Mouse (Mus musculus) liver, adult 2 months (tissue): Measurements from ENCODE around the gene Cnnm1. TPM values are rescaled to one million over a fixed set of nuclear protein-coding genes. Genes with fewer than 3 reads are reported as not detected.

Experiments used
- DNase-seq: peaks from one replicate; pipeline ENCODE4 v3.0.0-alpha.2; 2011; ENCODE audit warnings: low read depth, low spot score; ENCODE audit errors: extremely low read depth
- H3K27ac ChIP-seq: fragments of 200-500 bp; replicated peaks from 2 replicates; pipeline ENCODE4 v1.5.1; 2012; ENCODE audit warnings: low read depth, mild to moderate bottlenecking, control low read depth, inconsistent platforms, low read length; ENCODE audit not compliant: insufficient read depth
- H3K27me3 ChIP-seq: fragments of 200-500 bp; 2 replicates; pipeline ENCODE4 v1.6.1; 2012; ENCODE audit warnings: mild to moderate bottlenecking, moderate library complexity, low read length, inconsistent platforms; ENCODE audit not compliant: control insufficient read depth, insufficient read depth
- H3K36me3 ChIP-seq: fragments of 200-500 bp; 2 replicates; pipeline ENCODE4 v1.6.1; 2012; ENCODE audit warnings: low read length, inconsistent platforms; ENCODE audit not compliant: control insufficient read depth, insufficient read depth
- H3K4me1 ChIP-seq: fragments of 200-500 bp; 2 replicates; pipeline ENCODE4 v1.6.1; 2011; ENCODE audit warnings: low read length; ENCODE audit not compliant: control insufficient read depth, insufficient read depth
- H3K4me3 ChIP-seq: fragments of 200-500 bp; 2 replicates; pipeline ENCODE4 v1.5.1; 2011; ENCODE audit warnings: low read depth, mild to moderate bottlenecking, control low read depth, low read length, moderate library complexity; ENCODE audit not compliant: insufficient read depth
- H3K79me2 ChIP-seq: fragments of 200-500 bp; 2 replicates; pipeline ENCODE4 v1.6.1; 2012; ENCODE audit warnings: inconsistent platforms, mild to moderate bottlenecking, low read length, moderate library complexity; ENCODE audit not compliant: control insufficient read depth, insufficient read depth
- H3K9ac ChIP-seq: fragments of 200-500 bp; 2 replicates; pipeline ENCODE4 v1.6.1; 2012; ENCODE audit warnings: low read depth, mild to moderate bottlenecking, control low read depth, inconsistent platforms, low read length
- CTCF ChIP-seq: fragments of 200-500 bp; IDR thresholded peaks from 2 replicates; pipeline ENCODE4 v1.5.1; 2011; ENCODE audit warnings: low read depth, low read length, control low read depth
- POLR2A ChIP-seq: fragments of 200-500 bp; IDR thresholded peaks from 2 replicates; pipeline ENCODE4 v1.6.1; 2011; ENCODE audit warnings: low read length, control low read depth; ENCODE audit not compliant: insufficient read depth; ENCODE audit errors: extremely low read depth
- WGBS: fragments of 180-500 bp; shearing (Covaris S2); methylation state at CpG from one replicate; pipeline ENCODE4 v1.1.7; 2018; 5-methylcytosine and 5-hydroxymethylcytosine counted together
- polyA plus RNA-seq: library from polyadenylated mRNA; depleted of rRNA; stranded (reverse); fragments of >200 nt; gene quantifications from 2 replicates; pipeline ENCODE4 v1.2.3, GENCODE M21; 2012
- total RNA-seq: library from RNA; depleted of rRNA; stranded (reverse); fragments of >200 nt; gene quantifications from 2 replicates; pipeline ENCODE4 v1.2.3, GENCODE M21; 2014

Gene Cnnm1
- total and polyA plus RNA-seq, 2 experiments: 0.11 to 0.18 TPM

- no peak overlapping the region for H3K4me3 ChIP-seq
- H3K4me1 ChIP-seq: peaks cover 7% of the 10 kb centered on the region; the same call in 1 of the 2 replicates
- H3K79me2 ChIP-seq: no peaks in the 10 kb centered on the region
- WGBS: 89% methylated on average over 5 of the region's 5 CpGs
- TF ChIP-seq CTCF: no peak
- no peaks in the 10 kb centered on the region for H3K36me3 ChIP-seq
- H3K27ac ChIP-seq: no peak overlapping the region
- no peak overlapping the region for H3K9ac ChIP-seq
- DNase-seq: no peak
- H3K27me3 ChIP-seq: peaks cover 19% of the 10 kb centered on the region
These were observed 2.7 kb downstream of the Cnnm1 start for GRCm38 (mm10) chr19:43442906-43443305.

GRCm38 (mm10) chr19:43444636-43445205 lies 4.5 kb downstream of the Cnnm1 start:
- H3K27me3 ChIP-seq: peaks cover 19% of the 10 kb centered on the region
- no peak overlapping the region for H3K9ac ChIP-seq
- no peak overlapping the region for H3K27ac ChIP-seq
- no peaks in the 10 kb centered on the region for H3K79me2 ChIP-seq
- 84% methylated on average over 6 of the region's 6 CpGs for WGBS
- TF ChIP-seq CTCF: no peak
- no peak for TF ChIP-seq POLR2A
- no peaks in the 10 kb centered on the region for H3K36me3 ChIP-seq
- DNase-seq: no peak
- no peak overlapping the region for H3K4me3 ChIP-seq
- peaks cover 7% of the 10 kb centered on the region; the same call in 1 of the 2 replicates for H3K4me1 ChIP-seq

GRCm38 (mm10) chr19:43451563-43451962 lies 11.3 kb downstream of the Cnnm1 start:
- Histone ChIP-seq H3K4me1 (no peaks in the 10 kb centered on the region), H3K4me3 (no peak overlapping the region), H3K9ac (no peak overlapping the region), H3K36me3 (no peaks in the 10 kb centered on the region), H3K27ac (no peak overlapping the region), H3K79me2 (no peaks in the 10 kb centered on the region), H3K27me3 (no peaks in the 10 kb centered on the region)
- TF ChIP-seq POLR2A (no peak), CTCF (no peak)
- DNase-seq: no peak
- 88% methylated on average over 10 of the region's 10 CpGs for WGBS

- DNase-seq: no peak
These were observed 11.9 kb downstream of the Cnnm1 start for GRCm38 (mm10) chr19:43452176-43452575.

GRCm38 (mm10) chr19:43453025-43453424 lies 12.8 kb downstream of the Cnnm1 start:
- DNase-seq: no peak
- WGBS: 68% methylated on average over 4 of the region's 4 CpGs
- H3K27ac ChIP-seq: no peak overlapping the region

More at GRCm38 (mm10) chr19:43452176-43452575, 11.9 kb downstream of the Cnnm1 start:
- WGBS: 79% methylated on average over 5 of the region's 5 CpGs
- Histone ChIP-seq H3K9ac (no peak overlapping the region), H3K36me3 (no peaks in the 10 kb centered on the region), H3K4me1 (no peaks in the 10 kb centered on the region), H3K27ac (no peak overlapping the region), H3K79me2 (no peaks in the 10 kb centered on the region), H3K4me3 (no peak overlapping the region), H3K27me3 (no peaks in the 10 kb centered on the region)
- TF ChIP-seq POLR2A (no peak), CTCF (no peak)

GRCm38 (mm10) chr19:43459948-43460347 lies 19.7 kb downstream of the Cnnm1 start:
- no peaks in the 10 kb centered on the region for H3K36me3 ChIP-seq
- H3K27ac ChIP-seq: no peak overlapping the region
- no peak overlapping the region for H3K9ac ChIP-seq
- no peaks in the 10 kb centered on the region for H3K27me3 ChIP-seq
- peaks cover 5% of the 10 kb centered on the region; the same call in 1 of the 2 replicates for H3K4me1 ChIP-seq
- no peak overlapping the region for H3K4me3 ChIP-seq
- no peak for DNase-seq
- 84% methylated on average over 4 of the region's 4 CpGs for WGBS
- TF ChIP-seq CTCF (no peak), POLR2A (no peak)
- no peaks in the 10 kb centered on the region for H3K79me2 ChIP-seq

More at GRCm38 (mm10) chr19:43453025-43453424, 12.8 kb downstream of the Cnnm1 start:
- no peaks in the 10 kb centered on the region for H3K4me1 ChIP-seq
- H3K9ac ChIP-seq: no peak overlapping the region
- TF ChIP-seq POLR2A: no peak
- TF ChIP-seq CTCF: no peak
- no peaks in the 10 kb centered on the region for H3K36me3 ChIP-seq
- H3K79me2 ChIP-seq: no peaks in the 10 kb centered on the region
- no peaks in the 10 kb centered on the region for H3K27me3 ChIP-seq
- no peak overlapping the region for H3K4me3 ChIP-seq
